Mouse (Mus musculus) hindbrain, postnatal 0 days (tissue): ENCODE data around the gene Irf3. TPM values are rescaled to one million over a fixed set of nuclear protein-coding genes. Genes with fewer than 3 reads are reported as not detected.

Experiments used
- ATAC-seq: fragments of 200-750 bp; cut with Nextera tagmentation; 2 replicates; pipeline ENCODE4 v1.8.0; 2017; ENCODE audit warnings: mild to moderate bottlenecking, moderate TSS enrichment, moderate library complexity
- DNase-seq: peaks from one replicate; pipeline ENCODE4 v3.0.0-alpha.2; 2015; ENCODE audit warnings: low spot score
- H3K27ac ChIP-seq: fragments of 300-500 bp; sonication (generic); 2 replicates; pipeline ENCODE4 v1.5.1; 2014; ENCODE audit warnings: mild to moderate bottlenecking
- H3K27me3 ChIP-seq: fragments of 300-500 bp; sonication (generic); 2 replicates; pipeline ENCODE4 v1.6.1; 2014; ENCODE audit warnings: low read length, mixed read lengths; ENCODE audit not compliant: insufficient read depth
- H3K36me3 ChIP-seq: fragments of 300-500 bp; sonication (generic); 2 replicates; pipeline ENCODE4 v1.6.1; 2014; ENCODE audit warnings: low read length, mixed read lengths; ENCODE audit not compliant: insufficient read depth
- H3K4me1 ChIP-seq: fragments of 300-500 bp; sonication (generic); 2 replicates; pipeline ENCODE4 v1.6.1; 2014; ENCODE audit warnings: antibody characterized with exemption, low read length, mixed read lengths; ENCODE audit not compliant: insufficient read depth
- H3K4me2 ChIP-seq: fragments of 300-500 bp; sonication (generic); 2 replicates; pipeline ENCODE4 v1.6.1; 2014; ENCODE audit warnings: low read depth, mild to moderate bottlenecking, low read length, moderate library complexity, mixed read lengths
- H3K4me3 ChIP-seq: fragments of 300-500 bp; sonication (generic); 2 replicates; pipeline ENCODE4 v1.5.1; 2014; ENCODE audit warnings: low read length
- H3K9ac ChIP-seq: fragments of 300-500 bp; sonication (generic); replicated peaks from 2 replicates; pipeline ENCODE4 v1.6.1; 2014; ENCODE audit warnings: mild to moderate bottlenecking, low read length, moderate library complexity, mixed read lengths
- H3K9me3 ChIP-seq: fragments of 300-500 bp; sonication (generic); 2 replicates; pipeline ENCODE4 v1.6.1; 2016; ENCODE audit warnings: low read length, mixed read lengths
- CTCF ChIP-seq: IDR thresholded peaks from 2 replicates; pipeline ENCODE4 v1.5.1; 2016; ENCODE audit warnings: antibody characterized with exemption, control low read depth, low read depth
- WGBS: fragments of 180-500 bp; shearing (Covaris S2); extraction: QIAGEN DNeasy Blood & Tissue Kit; methylation state at CpG from one replicate; pipeline ENCODE4 v1.1.7; 2014; 5-methylcytosine and 5-hydroxymethylcytosine counted together
- polyA plus RNA-seq: library from polyadenylated mRNA; unstranded; fragments of >200 nt; fragmentation: Nextera tagmentation; extraction: Ambion mirVana; gene quantifications from 2 replicates; pipeline ENCODE4 v1.2.1, GENCODE M21; 2015
- total RNA-seq: library from RNA; depleted of rRNA; stranded (reverse); fragments of >200 nt; gene quantifications from 2 replicates; pipeline ENCODE4 v1.2.3, GENCODE M21; 2014

Gene Irf3
- total and polyA plus RNA-seq, 2 experiments from 2014 or later, result 33.7 to 48.6 TPM

DNA sequence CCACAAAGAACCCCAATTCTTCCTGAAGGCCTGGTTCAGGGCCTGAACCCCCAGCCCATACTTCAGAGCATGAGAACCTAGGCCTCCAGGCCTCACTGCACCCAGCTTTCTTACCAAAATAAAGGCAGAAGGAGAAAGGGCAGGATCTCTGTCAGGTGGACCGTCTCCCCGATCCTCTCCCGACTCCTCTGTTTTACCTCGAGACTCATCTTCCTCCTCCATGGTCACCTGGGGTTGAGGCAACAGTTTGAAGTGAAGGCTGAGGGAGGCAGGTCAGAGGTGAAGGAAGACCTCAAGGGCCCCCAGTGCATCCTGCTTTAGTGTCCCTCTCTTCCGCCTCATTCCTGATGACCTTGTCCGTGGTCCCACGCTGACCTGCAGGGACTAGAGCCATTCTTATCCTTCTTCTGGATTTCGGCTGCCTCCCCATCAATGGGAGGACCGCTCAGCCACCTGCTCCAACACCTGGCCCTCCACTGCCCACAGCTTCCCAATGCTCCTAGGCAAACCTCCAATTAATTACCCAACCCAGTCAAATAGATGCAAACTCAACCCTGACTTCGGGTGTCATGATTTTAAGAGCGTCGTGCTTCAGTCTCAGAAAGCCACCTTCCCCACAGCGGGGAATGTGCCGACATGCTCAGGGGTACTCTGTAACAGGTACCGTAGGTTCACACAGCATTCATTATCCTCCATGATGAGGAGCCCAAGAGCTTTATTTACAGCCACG lies 16.1 kb downstream of the Irf3 start:
- H3K27me3 ChIP-seq, result no peaks in the 10 kb centered on the region
- 94% methylated on average over 16 of the region's 16 CpGs for WGBS
- TF ChIP-seq CTCF, result no peak
- peaks cover 14% of the 10 kb centered on the region for H3K4me1 ChIP-seq
- DNase-seq (no peak), ATAC-seq (no peak)
- H3K4me3 ChIP-seq, result no peak overlapping the region
- H3K9me3 ChIP-seq, result no peaks in the 10 kb centered on the region
- peaks cover 35% of the 10 kb centered on the region for H3K36me3 ChIP-seq
- no peak overlapping the region for H3K9ac ChIP-seq
- no peak overlapping the region for H3K4me2 ChIP-seq
- no peak overlapping the region for H3K27ac ChIP-seq

- Histone ChIP-seq H3K27me3 (no peaks in the 10 kb centered on the region), H3K4me3 (no peak overlapping the region), H3K27ac (no peak overlapping the region), H3K4me2 (no peak overlapping the region), H3K9me3 (no peaks in the 10 kb centered on the region), H3K36me3 (peaks cover 35% of the 10 kb centered on the region), H3K4me1 (peaks cover 14% of the 10 kb centered on the region), H3K9ac (0 out of 2 replicates have a peak overlapping the region, but pooled peaks have one; percentile 21)
- TF ChIP-seq CTCF, result no peak
- DNase-seq (no peak), ATAC-seq (no peak)
- 93% methylated on average over 3 of the region's 3 CpGs for WGBS
Observed at GRCm38 (mm10) chr7:45014096-45014451, 16.6 kb downstream of the Irf3 start.

DNA sequence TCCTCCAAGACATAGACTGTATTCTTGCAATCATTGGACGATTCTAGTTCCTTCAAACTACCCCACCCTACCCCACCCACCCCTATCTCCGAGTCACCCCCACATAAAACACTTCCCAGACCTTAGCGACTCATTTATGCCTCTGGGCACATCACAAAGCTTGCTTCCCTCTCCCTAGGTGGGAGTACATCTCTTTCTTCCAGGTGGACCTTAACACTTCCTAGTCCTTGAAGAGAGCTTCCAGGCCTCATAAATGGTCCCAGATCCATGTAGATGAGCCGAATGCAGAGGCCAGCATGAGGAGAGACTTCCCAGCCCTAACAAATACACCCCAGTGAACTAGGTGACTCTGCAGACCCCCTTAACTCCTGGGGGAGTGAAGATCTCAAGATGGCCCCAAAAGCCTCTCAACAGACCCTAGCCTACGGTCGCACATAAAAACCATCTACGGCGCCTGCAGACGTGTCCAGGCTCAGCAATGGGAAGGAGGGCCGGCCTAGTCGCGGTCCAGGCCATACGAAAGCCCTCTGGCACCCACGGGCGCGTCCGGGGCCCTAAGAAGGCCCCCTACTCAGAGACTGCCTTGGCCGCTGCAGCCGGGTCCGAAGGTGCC lies 18.0 kb downstream of the Irf3 start:
- Histone ChIP-seq H3K27me3 (no peaks in the 10 kb centered on the region), H3K27ac (peak overlapping the region; percentile 83), H3K4me3 (peak overlapping the region; percentile 65), H3K36me3 (peaks cover 24% of the 10 kb centered on the region), H3K9ac (peak overlapping the region; percentile 89), H3K4me1 (peaks cover 14% of the 10 kb centered on the region), H3K9me3 (no peaks in the 10 kb centered on the region), H3K4me2 (peak overlapping the region; percentile 81)
- DNase-seq (no peak), ATAC-seq (no peak)
- 2% methylated on average over 20 of the region's 20 CpGs for WGBS
- TF ChIP-seq CTCF, result no peak

DNA sequence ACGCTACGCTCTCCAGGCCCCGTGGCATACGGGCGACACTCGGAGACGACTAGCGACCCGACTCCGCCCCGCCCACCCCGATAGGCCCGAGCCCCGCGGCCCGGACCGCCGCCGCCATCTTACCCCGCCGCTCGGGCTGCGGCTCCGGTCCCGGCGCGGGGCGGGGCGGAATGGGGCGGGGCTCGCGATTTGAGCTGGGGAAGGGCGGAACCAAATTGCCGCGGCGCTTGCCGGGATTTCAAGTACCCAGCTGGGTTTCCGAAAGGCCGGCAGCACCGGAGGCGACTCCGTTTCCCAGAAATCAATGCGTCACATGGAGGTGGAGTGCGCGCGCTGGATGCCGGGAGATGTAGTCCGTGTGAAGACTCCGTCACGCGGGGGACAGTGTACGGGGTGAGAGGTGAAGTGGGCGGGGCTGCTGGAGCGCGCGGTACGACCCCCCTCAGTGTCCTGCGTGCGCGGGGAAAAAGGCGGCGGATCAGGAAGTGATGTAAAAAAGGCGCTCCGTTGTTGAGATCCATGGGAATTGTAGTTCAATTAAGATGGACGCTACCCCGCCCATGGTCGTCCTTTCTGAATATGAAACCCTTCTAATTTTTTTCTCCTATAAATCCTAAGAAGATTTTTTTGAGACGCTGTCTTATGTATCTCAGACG lies 18.6 kb downstream of the Irf3 start, which contains the start of gene Scaf1:
Scaf1 (minus strand) TSS at position 407 of the 656 bp plus-strand sequence.
- Histone ChIP-seq H3K4me1 (peaks cover 14% of the 10 kb centered on the region), H3K9ac (peak within 1 kb of the TSS; percentile 89), H3K9me3 (no peaks in the 10 kb centered on the region), H3K4me2 (peak within 1 kb of the TSS; percentile 96), H3K27me3 (no peaks in the 10 kb centered on the region), H3K4me3 (peak within 1 kb of the TSS; percentile 65), H3K36me3 (peaks cover 22% of the 10 kb centered on the region), H3K27ac (peak within 1 kb of the TSS; percentile 83)
- DNase-seq, result peak; percentile 100
- 1% methylated on average over 67 of the region's 69 CpGs for WGBS
- peak; percentile 95 for ATAC-seq
- TF ChIP-seq CTCF, result no peak

DNA sequence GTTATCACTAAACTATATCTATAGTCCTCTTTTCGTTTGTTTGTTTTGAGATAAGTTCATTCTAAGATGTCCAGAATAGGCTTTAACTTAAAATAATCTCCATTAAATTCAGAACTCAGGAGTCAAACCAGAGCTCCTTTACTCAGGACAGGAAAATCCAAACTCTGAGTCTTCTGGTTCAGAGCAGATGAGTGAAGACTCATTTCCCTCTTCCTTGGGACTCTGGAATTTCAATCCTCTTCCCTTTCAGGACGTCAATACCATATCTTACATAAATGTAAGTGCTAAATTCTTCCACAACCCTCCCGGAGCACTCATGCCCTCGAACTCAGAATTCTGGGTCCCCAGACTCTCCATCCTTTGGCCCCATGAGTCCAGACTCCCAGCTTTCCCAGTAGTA lies 19.3 kb downstream of the Irf3 start:
- peak overlapping the region; percentile 55; the same call in 1 of the 2 replicates for H3K9ac ChIP-seq
- H3K27ac ChIP-seq, result peak overlapping the region; percentile 80
- WGBS, result 5% methylated on average over 4 of the region's 4 CpGs
- H3K4me3 ChIP-seq, result peak overlapping the region; percentile 65
- ATAC-seq (no peak), DNase-seq (no peak)
- peaks cover 14% of the 10 kb centered on the region for H3K4me1 ChIP-seq
- peak overlapping the region; percentile 96 for H3K4me2 ChIP-seq
- no peaks in the 10 kb centered on the region for H3K9me3 ChIP-seq
- peaks cover 16% of the 10 kb centered on the region for H3K36me3 ChIP-seq
- no peak for TF ChIP-seq CTCF
- no peaks in the 10 kb centered on the region for H3K27me3 ChIP-seq

GRCm38 (mm10) chr7:45017242-45018061 lies 20.0 kb downstream of the Irf3 start, which contains the start of gene Rras:
TSS of gene Rras (plus strand) at chr7:45017961.
- under 1% methylated on average over 34 of the region's 36 CpGs for WGBS
- peak within 1 kb of the TSS; percentile 65 for H3K4me3 ChIP-seq
- ATAC-seq (peak; percentile 82), DNase-seq (peak; percentile 93)
- H3K4me1 ChIP-seq, result peaks cover 14% of the 10 kb centered on the region
- peak; percentile 37 for TF ChIP-seq CTCF
- peak within 1 kb of the TSS; percentile 80 for H3K27ac ChIP-seq
- H3K36me3 ChIP-seq, result peaks cover 9% of the 10 kb centered on the region
- no peaks in the 10 kb centered on the region for H3K27me3 ChIP-seq
- H3K9me3 ChIP-seq, result no peaks in the 10 kb centered on the region
- H3K9ac ChIP-seq, result peak within 1 kb of the TSS; percentile 55
- H3K4me2 ChIP-seq, result peak within 1 kb of the TSS; percentile 96
